Mouse (Mus musculus) forebrain, embryonic 16.5 days (tissue): ENCODE data around the gene Pkmyt1. TPM values are rescaled to one million over a fixed set of nuclear protein-coding genes. Genes with fewer than 3 reads are reported as not detected.

ENCODE experiments used
- ATAC-seq: fragments of 200-750 bp; cut with Nextera tagmentation; 2 replicates; pipeline ENCODE4 v1.8.0; 2017; ENCODE audit warnings: mild to moderate bottlenecking, moderate library complexity
- H3K27ac ChIP-seq: fragments of 300-500 bp; sonication (generic); 2 replicates; pipeline ENCODE4 v1.5.1; 2014; ENCODE audit warnings: low read length, control low read depth
- H3K27me3 ChIP-seq: fragments of 300-500 bp; sonication (generic); replicated peaks from 2 replicates; pipeline ENCODE4 v1.6.1; 2014; ENCODE audit warnings: low read length; ENCODE audit not compliant: control insufficient read depth, insufficient read depth
- H3K36me3 ChIP-seq: fragments of 300-500 bp; sonication (generic); 2 replicates; pipeline ENCODE4 v1.6.1; 2014; ENCODE audit not compliant: control insufficient read depth, insufficient read depth
- H3K4me1 ChIP-seq: fragments of 300-500 bp; sonication (generic); replicated peaks from 2 replicates; pipeline ENCODE4 v1.6.1; 2014; ENCODE audit warnings: low read length; ENCODE audit not compliant: control insufficient read depth, insufficient read depth
- H3K4me2 ChIP-seq: fragments of 300-500 bp; sonication (generic); 2 replicates; pipeline ENCODE4 v1.6.1; 2014; ENCODE audit warnings: mild to moderate bottlenecking, low read length, control low read depth
- H3K4me3 ChIP-seq: fragments of 300-500 bp; sonication (generic); replicated peaks from 2 replicates; pipeline ENCODE4 v1.5.1; 2014; ENCODE audit warnings: mild to moderate bottlenecking, low read length, control low read depth
- H3K9ac ChIP-seq: fragments of 300-500 bp; sonication (generic); replicated peaks from 2 replicates; pipeline ENCODE4 v1.6.1; 2014; ENCODE audit warnings: low read depth, low read length, control low read depth
- H3K9me3 ChIP-seq: fragments of 300-500 bp; sonication (generic); 2 replicates; pipeline ENCODE4 v1.6.1; 2016; ENCODE audit warnings: low read length; ENCODE audit not compliant: control insufficient read depth
- WGBS: fragments of 180-500 bp; shearing (Covaris S2); extraction: QIAGEN DNeasy Blood & Tissue Kit; methylation state at CpG from one replicate; pipeline ENCODE4 v1.1.7; 2014; 5-methylcytosine and 5-hydroxymethylcytosine counted together
- polyA plus RNA-seq: library from polyadenylated mRNA; unstranded; fragments of >200 nt; fragmentation: Nextera tagmentation; extraction: Ambion mirVana; gene quantifications from 2 replicates; pipeline ENCODE4 v1.2.1, GENCODE M21; 2015

Gene Pkmyt1
- polyA plus RNA-seq: 22.3 and 25.0 TPM in 2 replicates

DNA sequence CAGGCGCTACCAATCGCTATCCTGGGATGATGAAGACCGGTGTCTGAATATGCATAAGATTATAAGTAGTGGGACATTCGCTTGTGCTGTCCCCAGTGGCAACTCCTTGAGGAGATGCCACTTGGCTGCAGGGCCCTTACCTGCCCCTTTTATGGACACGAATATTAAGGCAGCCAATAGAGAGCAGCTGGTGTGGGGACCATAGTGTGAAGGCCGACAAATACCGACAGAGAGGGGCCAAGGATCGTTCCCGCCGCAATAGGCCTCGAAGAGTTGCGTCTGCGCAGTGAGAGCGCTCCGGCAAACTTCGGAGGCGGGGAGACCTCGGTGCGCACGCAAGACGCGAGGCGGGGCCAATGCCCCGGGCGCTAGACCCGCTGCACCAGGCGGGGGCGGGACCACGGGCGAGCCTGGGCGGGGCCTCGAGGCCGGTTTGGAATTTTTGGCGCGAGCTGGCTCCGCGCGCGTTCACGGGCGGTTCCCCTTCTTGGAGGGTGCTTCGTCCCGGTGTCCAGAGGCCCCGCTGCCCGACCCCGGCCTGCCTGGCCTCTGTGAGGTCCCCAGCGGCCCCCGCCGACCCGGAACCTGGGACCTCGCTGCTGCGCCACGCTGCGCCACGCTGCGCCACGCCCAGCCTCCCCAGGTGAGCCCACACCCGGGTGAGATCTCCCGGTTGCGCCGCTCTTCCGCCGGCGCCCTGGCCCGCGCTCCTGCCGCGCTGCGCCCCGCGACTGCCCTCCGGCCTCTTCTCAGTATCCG, at the start of gene Pkmyt1:
Pkmyt1 (plus strand) TSS at position 338 of the 759 bp plus-strand sequence.
- H3K27me3 ChIP-seq: no peaks in the 10 kb centered on the region
- H3K36me3 ChIP-seq: no peaks in the 10 kb centered on the region
- no peaks in the 10 kb centered on the region for H3K9me3 ChIP-seq
- H3K27ac ChIP-seq: peak within 1 kb of the TSS; percentile 34; the same call in 1 of the 2 replicates
- H3K4me2 ChIP-seq: peak within 1 kb of the TSS; percentile 82
- H3K4me1 ChIP-seq: peaks cover 6% of the 10 kb centered on the region; the same call in 1 of the 2 replicates
- peak; percentile 96 for ATAC-seq
- peak within 1 kb of the TSS; percentile 65 for H3K4me3 ChIP-seq
- H3K9ac ChIP-seq: peak within 1 kb of the TSS; percentile 55
- WGBS: 1% methylated on average over 68 of the region's 73 CpGs

- no peak for ATAC-seq
- Histone ChIP-seq H3K27ac (no peak overlapping the region), H3K4me2 (peak overlapping the region; percentile 90), H3K4me3 (peak overlapping the region; percentile 58), H3K36me3 (no peaks in the 10 kb centered on the region), H3K9ac (peak overlapping the region; percentile 59), H3K4me1 (peaks cover 34% of the 10 kb centered on the region), H3K27me3 (peaks cover 41% of the 10 kb centered on the region), H3K9me3 (no peaks in the 10 kb centered on the region)
- under 1% methylated on average over 35 of the region's 37 CpGs for WGBS
These were observed 49.6 kb upstream of the Pkmyt1 start for GRCm38 (mm10) chr17:23676473-23677031.

DNA sequence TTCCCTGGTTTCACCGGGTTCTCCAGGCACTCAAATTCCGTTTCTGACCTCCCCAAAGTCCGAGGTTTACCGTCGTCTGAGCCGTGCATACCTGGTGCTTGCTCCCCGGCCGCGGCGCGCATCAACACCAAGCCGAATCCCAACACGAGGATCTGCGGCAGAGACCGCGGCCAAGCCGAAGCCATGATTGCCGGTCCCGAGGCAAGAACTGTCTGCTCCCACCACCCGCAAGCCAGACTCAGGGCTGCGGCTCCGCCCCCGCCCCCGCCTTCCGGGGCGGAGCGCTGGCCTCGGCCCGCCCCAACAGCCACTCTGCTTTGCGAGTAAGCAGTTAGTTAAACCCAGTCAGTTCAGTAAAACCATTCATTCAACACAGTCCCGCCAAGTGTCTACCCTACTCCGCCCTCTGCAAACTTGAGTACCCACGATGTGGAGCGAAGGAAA, 48.9 kb upstream of the Pkmyt1 start, which contains the start of gene Tnfrsf12a:
Tnfrsf12a (minus strand) TSS at position 233 of the 444 bp plus-strand sequence.
- peak within 1 kb of the TSS; percentile 58 for H3K4me3 ChIP-seq
- peak within 1 kb of the TSS; percentile 59 for H3K9ac ChIP-seq
- under 1% methylated on average over 34 of the region's 34 CpGs for WGBS
- peaks cover 41% of the 10 kb centered on the region for H3K27me3 ChIP-seq
- no peak within 1 kb of the TSS for H3K27ac ChIP-seq
- H3K4me2 ChIP-seq: peak within 1 kb of the TSS; percentile 90
- H3K4me1 ChIP-seq: peaks cover 34% of the 10 kb centered on the region
- no peaks in the 10 kb centered on the region for H3K36me3 ChIP-seq
- peak; percentile 29; the same call in 1 of the 2 replicates for ATAC-seq
- no peaks in the 10 kb centered on the region for H3K9me3 ChIP-seq

DNA sequence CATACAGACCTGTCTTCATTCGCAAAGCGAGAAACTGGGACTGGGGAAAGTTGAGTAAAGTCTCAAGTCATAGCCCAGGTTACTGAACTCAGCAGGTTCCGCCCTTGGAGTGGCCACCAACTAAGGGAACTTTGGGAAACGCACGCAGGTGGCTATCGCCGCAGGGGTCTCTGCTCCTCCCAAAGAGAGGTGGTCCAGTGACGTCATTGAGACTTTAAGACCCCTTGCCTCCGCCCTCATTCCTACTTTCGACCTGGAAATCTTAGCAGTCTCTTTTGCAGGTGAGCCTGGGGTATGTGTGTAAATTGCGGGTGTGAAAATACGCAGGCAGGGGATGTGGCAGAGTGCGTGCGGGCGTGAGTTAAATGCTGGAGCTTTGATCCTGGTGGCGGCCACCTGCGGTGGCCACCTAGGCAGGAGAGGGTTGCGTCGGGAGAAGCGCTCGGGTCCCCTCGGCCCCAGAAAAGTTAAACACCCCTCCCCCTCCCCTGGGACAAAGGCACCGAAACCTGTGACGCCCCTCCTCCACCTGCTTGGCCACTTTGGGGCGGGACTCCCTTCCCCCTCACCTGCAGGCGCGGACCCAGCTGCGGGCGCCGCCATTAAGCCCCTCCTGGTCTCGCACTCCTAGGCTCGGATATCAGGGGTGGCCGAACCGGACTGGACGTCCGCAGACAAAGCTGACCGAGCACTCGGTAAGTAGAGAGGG, 46.9 kb upstream of the Pkmyt1 start, which contains the start of gene Cldn6:
Cldn6 (plus strand) TSS at position 123 of the 709 bp plus-strand sequence.
- ATAC-seq: no peak
- peak within 1 kb of the TSS; percentile 28; the same call in 1 of the 2 replicates for H3K4me2 ChIP-seq
- H3K9ac ChIP-seq: no peak within 1 kb of the TSS
- H3K36me3 ChIP-seq: no peaks in the 10 kb centered on the region
- peaks cover 30% of the 10 kb centered on the region for H3K4me1 ChIP-seq
- peaks cover 44% of the 10 kb centered on the region for H3K27me3 ChIP-seq
- H3K9me3 ChIP-seq: no peaks in the 10 kb centered on the region
- WGBS: 2% methylated on average over 38 of the region's 38 CpGs
- no peak within 1 kb of the TSS for H3K27ac ChIP-seq
- H3K4me3 ChIP-seq: peak within 1 kb of the TSS; percentile 4; the same call in 1 of the 2 replicates

- Histone ChIP-seq H3K36me3 (no peaks in the 10 kb centered on the region), H3K9ac (no peak overlapping the region), H3K4me3 (no peak overlapping the region), H3K9me3 (no peaks in the 10 kb centered on the region), H3K27ac (no peak overlapping the region), H3K4me2 (no peak overlapping the region), H3K4me1 (peaks cover 24% of the 10 kb centered on the region), H3K27me3 (peaks cover 44% of the 10 kb centered on the region)
- WGBS: 82% methylated on average over 9 of the region's 9 CpGs
- ATAC-seq: no peak
These were observed 45.8 kb upstream of the Pkmyt1 start for GRCm38 (mm10) chr17:23680336-23680735.

- no peaks in the 10 kb centered on the region for H3K36me3 ChIP-seq
- peaks cover 23% of the 10 kb centered on the region for H3K4me1 ChIP-seq
- no peak overlapping the region for H3K4me3 ChIP-seq
- WGBS: 74% methylated on average over 10 of the region's 10 CpGs
- no peak overlapping the region for H3K9ac ChIP-seq
- no peak overlapping the region for H3K4me2 ChIP-seq
- H3K27me3 ChIP-seq: peaks cover 39% of the 10 kb centered on the region
- no peak overlapping the region for H3K27ac ChIP-seq
- no peak for ATAC-seq
- H3K9me3 ChIP-seq: no peaks in the 10 kb centered on the region
These were observed 45.0 kb upstream of the Pkmyt1 start for GRCm38 (mm10) chr17:23681086-23681485.

DNA sequence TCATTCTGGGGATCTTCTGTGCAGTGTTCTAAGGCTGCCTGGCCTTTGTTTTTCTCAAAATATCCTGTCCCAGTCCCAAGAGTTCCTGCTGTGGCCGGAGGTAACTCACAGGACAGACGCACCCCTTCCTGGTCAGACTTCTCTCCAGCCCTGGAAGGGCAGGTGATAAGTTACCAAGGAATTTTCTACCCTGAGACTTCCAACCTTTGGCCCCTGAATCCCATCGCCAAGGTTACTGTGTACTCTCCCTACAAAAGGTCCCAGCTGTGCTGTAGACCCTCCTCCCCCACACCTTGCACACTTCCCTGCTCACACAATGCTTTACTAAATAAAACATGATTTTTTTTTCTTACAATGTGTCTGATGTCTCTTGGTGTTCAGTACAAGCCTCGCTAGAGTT, 44.0 kb upstream of the Pkmyt1 start:
- Histone ChIP-seq H3K27me3 (peaks cover 35% of the 10 kb centered on the region), H3K9ac (no peak overlapping the region), H3K27ac (no peak overlapping the region), H3K36me3 (no peaks in the 10 kb centered on the region), H3K4me3 (no peak overlapping the region), H3K4me2 (no peak overlapping the region), H3K4me1 (peaks cover 13% of the 10 kb centered on the region), H3K9me3 (no peaks in the 10 kb centered on the region)
- ATAC-seq: no peak
- 72% methylated on average over 4 of the region's 4 CpGs for WGBS

- Histone ChIP-seq H3K36me3 (no peaks in the 10 kb centered on the region), H3K27ac (no peak overlapping the region), H3K27me3 (peaks cover 35% of the 10 kb centered on the region), H3K9me3 (no peaks in the 10 kb centered on the region), H3K4me2 (no peak overlapping the region), H3K4me3 (no peak overlapping the region), H3K4me1 (peaks cover 9% of the 10 kb centered on the region), H3K9ac (no peak overlapping the region)
- no peak for ATAC-seq
- WGBS: 74% methylated on average over 3 of the region's 3 CpGs
These were observed 43.6 kb upstream of the Pkmyt1 start for GRCm38 (mm10) chr17:23682530-23682929.

- H3K9ac ChIP-seq: no peak overlapping the region
- H3K36me3 ChIP-seq: no peaks in the 10 kb centered on the region
- no peak overlapping the region for H3K27ac ChIP-seq
- ATAC-seq: no peak
- H3K9me3 ChIP-seq: no peaks in the 10 kb centered on the region
- peaks cover 35% of the 10 kb centered on the region for H3K27me3 ChIP-seq
- peaks cover 9% of the 10 kb centered on the region for H3K4me1 ChIP-seq
- no peak overlapping the region for H3K4me2 ChIP-seq
- no peak overlapping the region for H3K4me3 ChIP-seq
- 29% methylated on average over 15 of the region's 15 CpGs for WGBS
These were observed 42.9 kb upstream of the Pkmyt1 start for GRCm38 (mm10) chr17:23683226-23683625.
